Mouse (Mus musculus) heart, adult 2 months (tissue): Measurements from ENCODE around the gene Stab2.

Experiments
- CTCF ChIP-seq: fragments of 200-600 bp; IDR thresholded peaks from 2 replicates; pipeline ENCODE4 v1.8.1; 2022; ENCODE audit warnings: antibody characterized with exemption, mild to moderate bottlenecking, moderate library complexity
- POLR2A ChIP-seq: fragments of 200-500 bp; IDR thresholded peaks from 2 replicates; pipeline ENCODE4 v1.6.1; 2011; ENCODE audit warnings: mild to moderate bottlenecking, low read depth, low read length, control low read depth; ENCODE audit not compliant: insufficient read depth

- TF ChIP-seq CTCF (no peak), POLR2A (no peak)
Measured at GRCm38 (mm10) chr10:87051714-87052113, 43.9 kb upstream of the Stab2 start.
